Mouse (Mus musculus): ENCODE data around the gene Agpat3.
"Not testable (repeated sequence)": the region's sequence is repeated elsewhere in the genome, so short reads cannot be mapped to it uniquely, and the experiment has no call there.

Agpat3 gene

DNA sequence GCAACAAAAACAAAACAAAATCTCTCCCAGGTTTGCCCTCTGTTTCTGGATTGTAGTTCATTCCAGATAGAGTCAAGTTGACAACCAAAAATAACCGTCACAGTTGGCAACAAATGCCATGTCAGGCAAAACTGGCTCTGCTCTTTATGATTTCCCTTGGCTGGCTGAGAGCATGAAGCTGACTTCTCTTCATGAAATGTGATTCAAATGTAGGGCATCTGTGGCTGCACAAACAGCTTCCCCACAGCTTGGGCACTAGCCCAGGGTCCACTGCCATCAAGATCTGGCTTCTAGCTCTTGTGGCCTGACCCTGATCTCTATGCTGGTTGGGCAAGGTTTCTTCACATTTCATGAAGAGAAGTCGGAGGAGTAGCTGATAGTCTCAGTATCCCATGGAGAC lies 9.7 kb upstream of the Agpat3 start:
- DNase-seq (ENCODE audit: low read depth, low spot score) = no peak

DNA sequence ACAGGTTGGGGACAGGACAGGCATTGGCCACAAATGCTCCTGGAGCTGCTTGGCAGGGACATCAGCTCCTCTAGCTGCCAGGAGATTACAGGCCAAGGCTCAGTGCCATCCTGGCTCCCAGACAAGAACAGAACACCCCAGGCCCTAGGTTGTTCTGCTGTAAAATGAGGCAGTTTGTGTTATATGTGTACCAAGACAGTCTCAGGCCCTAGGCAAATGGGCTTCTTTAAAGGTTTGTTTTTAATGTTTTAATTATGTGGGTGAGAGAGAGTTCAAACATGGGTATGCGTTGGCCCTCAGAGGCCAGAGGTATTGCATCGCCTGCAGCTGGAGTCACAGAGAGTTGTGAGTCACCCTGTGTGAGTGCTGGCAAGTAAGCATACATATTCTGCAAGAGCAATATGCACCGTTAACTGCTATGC lies 8.0 kb upstream of the Agpat3 start:
- DNase-seq (ENCODE audit: low read depth, low spot score) = no peak

DNA sequence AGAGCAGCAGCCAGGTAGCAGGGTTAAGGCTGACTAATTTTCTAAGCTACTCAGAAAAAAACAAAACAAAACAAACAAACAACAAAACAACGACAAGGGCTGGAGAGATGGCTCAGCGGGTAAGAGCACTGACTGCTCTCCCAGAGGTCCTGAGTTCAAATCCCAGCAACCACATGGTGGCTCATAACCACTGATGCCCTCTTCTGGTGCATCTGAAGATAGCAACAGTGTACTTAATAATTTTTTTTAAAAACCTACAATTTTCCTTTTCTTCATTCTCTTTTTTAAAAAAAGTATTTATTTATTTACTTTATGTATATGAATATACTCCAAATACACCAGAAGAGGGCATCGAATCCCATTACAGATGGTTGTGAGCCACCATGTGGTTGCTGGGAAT lies 6.7 kb upstream of the Agpat3 start:
- not testable (repeated sequence) for DNase-seq (ENCODE audit: low read depth, low spot score)

DNA sequence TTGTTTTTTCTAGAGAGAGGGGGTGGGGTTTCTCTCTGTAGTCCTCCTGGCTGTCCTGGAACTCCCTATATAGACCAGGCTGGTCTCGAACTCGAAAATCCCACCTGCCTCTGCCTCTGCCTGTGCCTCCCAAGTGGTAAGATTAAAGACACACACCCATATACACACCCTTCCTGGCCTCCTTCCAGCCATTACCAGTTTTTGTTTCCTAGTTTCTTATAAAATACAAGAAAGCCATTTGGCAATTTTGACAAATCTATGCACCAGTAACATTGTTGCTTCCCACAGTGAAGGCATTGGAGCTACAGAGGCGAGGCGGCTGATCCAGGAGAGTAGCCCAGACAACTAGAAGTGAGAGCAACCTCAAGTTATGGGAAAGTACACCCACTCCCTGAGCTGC lies 6.0 kb upstream of the Agpat3 start:
- no peak for DNase-seq (ENCODE audit: low read depth, low spot score)

DNA sequence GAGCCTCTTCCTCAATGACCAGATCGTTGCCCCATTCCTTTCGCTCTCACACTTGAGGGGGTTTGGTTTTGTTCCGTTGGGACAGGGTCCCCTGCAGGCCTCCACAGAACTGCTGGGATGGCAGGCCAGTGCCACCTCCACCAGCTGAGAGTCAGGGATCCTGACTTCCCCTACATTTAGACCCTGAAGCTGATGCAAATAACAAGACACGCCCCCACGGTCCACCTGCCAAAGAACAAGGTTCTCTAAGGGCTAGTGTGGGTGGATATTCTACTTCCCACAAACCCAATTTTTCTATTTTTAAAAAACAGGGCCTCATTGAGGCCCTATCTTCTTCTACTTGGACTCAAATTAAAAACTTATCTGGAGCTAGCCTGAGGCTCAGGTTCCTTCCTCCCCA lies 5.5 kb upstream of the Agpat3 start:
- DNase-seq (ENCODE audit: low read depth, low spot score) = no peak

DNA sequence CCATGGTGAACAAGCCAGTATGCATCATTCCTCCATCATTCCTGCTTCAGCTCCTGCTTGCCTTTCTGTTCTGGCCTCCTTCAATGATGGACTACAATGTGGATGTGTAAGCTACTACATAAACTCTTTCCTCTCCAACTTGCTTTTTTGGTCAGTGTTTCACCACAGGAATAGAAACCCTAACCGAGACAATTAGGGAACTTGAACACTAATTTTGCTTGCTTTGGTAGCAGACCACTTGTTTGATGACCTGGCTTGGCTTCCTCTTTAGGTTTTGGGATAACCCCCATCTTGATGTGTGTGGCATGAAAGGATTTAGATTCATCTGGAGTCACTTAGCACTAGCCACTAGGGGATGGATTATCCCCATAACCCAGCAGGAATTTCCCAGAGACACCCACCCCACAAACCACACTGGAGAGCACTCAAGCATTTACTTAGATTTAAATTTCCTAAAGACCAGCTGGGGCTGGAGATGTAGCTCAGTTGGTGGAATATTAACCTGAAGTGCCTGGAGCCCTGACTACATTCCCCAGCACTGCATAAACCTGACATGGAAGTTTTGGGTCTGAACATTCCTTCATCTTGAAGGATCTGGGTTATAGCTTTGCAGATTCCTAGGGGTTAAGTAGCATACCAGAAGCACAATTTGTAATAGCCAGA lies 3.8 kb upstream of the Agpat3 start:
- DNase-seq (ENCODE audit: low read depth, low spot score) = no peak

DNA sequence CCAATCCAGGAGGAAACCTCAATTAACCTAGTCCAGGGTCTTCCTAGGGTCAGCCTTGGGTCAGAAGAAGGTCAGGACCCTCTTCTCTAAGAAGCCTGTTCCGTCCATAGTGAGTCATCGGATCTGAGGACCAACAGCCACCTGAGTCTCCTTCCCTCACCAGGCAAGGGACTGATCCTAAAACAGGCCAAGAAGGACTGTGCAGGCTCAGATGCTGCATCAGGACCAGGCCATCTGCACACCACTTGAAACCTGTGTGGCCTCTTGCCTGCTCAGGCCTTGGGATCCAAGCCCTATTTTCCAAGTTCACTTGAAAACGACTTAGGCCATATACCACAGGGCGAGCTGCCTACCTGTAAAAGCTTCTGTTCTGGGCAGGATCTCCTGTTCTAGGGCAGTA lies 907 bp upstream of the Agpat3 start:
- no peak for DNase-seq (ENCODE audit: low read depth, low spot score)

DNA sequence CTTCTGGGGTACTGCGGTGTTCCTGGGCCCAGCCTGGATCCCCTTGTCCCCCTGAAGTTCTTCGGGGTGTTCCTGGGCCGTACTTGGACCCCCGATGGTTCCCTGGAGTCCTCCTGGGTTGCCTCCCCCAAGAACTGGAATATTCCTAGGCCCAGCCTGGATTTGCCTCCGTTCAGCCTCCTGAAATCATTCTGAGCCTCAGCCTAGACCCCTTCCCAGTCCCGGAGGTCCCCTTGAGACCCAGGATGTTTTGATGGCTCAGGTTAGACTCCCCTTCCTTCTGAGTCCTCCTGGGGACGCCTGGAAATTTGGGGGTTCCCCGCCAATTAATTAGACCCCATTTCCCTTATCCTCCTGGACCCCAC lies 359 bp upstream of the Agpat3 start:
- DNase-seq (ENCODE audit: low read depth, low spot score) = no peak

DNA sequence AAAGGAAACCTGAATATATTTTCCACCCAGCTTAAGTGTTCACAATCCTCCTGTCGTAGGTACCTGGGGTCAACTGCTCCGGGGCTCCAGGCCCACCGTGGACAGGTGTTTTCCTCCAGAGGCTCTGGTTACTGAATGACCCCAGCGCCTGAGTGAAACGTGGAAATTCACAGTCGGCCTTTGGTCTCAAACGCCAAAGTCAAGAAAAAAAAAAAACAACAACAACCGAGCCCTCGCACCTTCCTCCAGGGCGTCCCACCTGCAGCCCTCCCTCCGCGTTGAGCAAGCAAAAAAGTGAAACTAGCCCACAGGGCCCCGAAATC lies 764 bp downstream of the Agpat3 start:
- no peak for DNase-seq (ENCODE audit: low read depth, low spot score)

DNA sequence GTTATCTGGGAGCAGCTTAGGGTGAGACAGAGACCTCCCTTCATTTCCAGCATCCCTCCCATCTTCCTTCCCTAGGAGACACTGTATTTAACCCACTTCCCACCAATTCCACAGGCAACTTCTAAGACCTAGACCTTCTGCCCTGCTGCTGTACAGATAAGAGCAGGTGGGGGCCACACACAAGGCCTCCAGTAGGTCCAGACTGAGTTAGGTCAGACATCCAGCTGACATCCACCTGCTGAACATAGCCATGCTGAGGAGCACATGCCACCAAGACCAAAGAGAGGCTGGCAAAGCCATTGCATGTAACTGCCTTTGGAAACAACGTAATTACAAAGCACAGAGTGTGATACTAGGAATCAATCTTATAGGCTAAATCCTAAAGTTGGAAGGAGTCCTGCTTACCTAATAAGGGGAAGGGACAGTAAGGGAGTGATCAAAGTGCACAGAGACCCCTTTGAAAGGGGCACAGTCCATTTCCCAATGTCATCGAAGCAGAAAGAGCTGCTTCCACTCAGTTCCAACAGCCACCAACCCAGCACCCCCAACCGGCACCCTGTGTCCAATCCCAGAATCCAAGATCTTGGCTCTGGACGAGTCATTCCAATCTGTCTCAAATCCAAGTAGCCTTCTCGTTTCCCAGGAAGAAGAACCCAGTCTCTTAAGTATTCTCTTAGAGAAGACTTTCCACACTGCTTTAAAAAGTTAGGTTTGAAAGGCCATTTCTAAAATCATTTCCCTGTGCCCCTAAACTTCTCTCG lies 1.3 kb downstream of the Agpat3 start:
- DNase-seq (ENCODE audit: low read depth, low spot score) = no peak

DNA sequence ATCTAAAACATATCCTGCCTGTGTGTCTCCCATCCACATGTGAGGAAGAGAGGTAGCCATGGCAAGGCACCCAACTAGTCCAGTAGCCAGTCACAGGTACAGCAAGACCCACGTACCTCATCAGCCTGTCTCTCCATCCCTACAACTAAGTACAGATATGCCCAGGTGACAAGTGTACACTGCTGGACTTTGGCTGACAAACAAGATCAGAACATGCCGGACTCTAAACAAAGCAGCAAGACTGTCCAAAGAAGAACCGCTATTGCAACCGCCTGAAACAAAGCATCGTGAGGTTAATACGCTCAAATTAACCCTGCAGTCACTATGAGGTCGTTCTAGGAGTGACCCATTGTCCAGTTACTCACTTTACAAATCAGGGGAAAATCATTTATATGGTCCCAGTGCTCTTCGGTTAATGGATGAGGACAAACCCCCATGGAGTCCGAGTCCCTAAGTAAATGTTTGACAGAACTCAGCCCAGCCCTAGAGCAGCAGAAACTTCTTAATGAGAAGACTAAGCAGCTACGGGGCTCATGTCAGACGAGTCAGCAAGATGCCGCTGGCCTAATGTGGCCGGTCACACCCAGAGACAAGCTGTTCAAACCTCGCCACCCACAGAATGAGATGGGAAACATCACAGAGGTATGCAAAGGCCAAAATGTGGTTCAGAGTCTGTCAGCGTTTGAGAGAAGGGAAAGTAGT lies 2.7 kb downstream of the Agpat3 start:
- no peak for DNase-seq (ENCODE audit: low read depth, low spot score)

DNA sequence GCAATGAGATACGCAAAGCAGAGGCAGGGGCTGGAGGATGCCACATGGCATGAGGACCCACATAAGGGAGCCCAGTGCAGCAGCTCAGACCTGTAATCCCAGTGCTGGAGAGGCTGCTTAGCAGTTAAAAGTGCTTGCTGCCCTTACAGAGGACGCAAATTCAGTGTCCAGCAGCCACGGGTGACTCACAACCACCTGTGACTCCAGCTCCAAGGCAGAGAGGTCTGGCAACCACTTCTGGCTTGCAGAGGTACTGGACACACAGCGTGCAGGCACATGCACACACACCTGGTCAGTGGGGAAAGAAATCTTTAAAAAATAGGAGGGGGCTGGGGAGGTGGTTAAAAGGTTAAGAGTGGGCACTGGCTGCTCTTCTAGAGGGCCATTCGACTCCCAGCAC lies 4.1 kb downstream of the Agpat3 start:
- no peak for DNase-seq (ENCODE audit: low read depth, low spot score)

DNA sequence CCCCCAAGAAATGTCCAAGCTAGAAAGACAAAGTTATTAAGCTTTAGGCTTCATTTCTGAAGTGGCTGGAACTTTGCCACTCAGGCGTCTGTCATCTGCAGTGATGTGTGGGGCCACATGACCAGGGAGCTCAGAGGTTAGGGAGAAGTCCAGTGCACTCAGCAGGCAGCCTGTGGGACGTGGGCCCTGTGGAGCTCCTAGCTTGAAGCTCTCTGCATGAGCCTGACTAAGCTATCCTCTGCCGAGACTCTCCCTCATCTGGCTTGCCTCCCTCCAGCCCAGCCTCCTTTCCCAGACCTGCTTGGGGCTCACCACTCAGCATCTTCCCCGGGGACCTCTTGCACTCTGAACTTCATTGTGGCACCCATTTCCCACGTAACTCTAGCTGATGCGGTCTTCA lies 4.8 kb downstream of the Agpat3 start:
- DNase-seq (ENCODE audit: low read depth, low spot score) = no peak

DNA sequence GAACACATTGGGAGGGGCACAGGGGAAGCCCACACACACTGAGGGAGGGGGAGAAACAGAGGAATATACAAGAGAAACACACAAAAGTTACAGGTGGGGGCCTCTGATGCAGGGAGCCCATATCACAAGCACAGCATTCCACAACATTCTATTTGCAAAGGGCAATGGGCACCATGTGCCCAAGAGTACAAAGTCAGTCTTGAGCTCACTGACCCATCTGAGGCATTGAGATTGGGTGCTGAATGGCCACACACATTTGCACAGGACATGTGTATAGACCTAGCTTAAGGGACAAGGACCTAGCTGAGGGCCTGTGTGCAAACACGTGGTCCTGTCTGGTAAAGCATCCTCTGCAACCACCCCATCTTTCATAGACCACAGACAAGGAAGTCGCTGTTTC lies 6.8 kb downstream of the Agpat3 start:
- no peak for DNase-seq (ENCODE audit: low read depth, low spot score)

DNA sequence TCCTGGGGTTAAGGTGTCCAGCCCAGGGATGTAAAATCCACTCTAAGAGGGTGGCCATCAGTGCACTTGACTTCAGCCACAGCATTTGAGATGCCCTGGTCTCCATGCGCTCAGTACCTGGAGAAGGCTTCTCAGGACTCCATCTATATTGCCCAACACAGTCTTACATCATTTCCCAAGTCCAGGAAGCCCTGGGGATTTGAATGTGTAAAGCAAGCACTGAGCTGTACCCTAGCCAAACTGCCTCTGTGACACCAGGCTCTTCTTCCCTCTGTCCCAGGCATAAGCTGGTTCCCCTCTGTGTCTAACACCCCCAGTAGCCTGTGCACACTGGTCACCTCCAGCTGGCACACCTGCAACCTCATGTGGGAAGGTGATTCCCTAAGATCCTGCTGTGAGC lies 10.2 kb downstream of the Agpat3 start:
- no peak for DNase-seq (ENCODE audit: low read depth, low spot score)

DNA sequence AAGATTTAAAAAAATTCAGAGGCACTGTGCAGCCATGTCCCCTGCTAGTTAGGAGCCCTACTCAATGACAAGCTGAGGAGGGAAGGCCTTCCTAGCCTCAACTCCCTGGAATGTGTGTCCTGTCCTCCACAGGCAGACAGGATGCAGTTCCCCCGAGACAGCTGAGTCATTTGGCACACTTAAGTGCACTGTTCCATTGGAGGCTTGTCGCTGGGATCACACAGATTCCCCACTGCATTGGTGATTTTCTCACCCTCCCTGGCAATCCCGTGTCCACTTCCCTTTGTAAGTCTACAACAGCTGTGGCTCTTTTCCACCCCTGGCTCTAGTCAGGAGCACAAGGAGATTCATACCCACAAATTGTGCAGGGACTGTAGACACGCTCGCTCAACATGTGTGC lies 14.1 kb downstream of the Agpat3 start:
- no peak for DNase-seq (ENCODE audit: low read depth, low spot score)

DNA sequence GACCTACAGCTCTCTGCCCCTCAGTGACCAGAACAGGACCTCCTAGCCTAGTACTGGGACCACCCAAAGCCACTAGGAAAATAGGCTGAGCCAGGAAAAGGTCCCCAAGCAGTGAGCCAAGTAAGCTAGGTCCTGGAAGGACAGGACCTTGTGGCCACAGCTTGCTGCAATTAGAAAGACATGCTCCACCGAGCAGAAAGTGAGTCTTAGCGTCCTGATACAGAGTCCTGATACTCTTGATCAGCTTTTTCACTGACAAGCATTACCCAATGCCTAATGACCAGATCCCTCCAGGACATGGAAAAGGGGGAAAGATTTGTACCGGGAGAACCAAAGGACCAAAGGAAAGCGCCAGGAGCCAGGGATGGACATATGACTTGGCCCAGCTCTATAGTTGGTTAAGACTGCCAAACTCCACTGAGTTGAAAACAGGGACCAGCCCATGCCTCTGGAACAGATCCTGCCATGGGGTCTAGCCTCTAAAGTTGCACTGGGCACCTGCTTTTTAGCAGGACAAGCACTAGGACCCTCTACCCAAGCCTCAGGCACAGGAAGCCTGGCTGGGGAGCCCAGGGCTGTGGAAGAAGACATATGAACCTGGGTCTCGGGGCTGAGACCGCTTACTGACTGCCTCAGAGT lies 17.2 kb downstream of the Agpat3 start:
- DNase-seq (ENCODE audit: low read depth, low spot score) = no peak

DNA sequence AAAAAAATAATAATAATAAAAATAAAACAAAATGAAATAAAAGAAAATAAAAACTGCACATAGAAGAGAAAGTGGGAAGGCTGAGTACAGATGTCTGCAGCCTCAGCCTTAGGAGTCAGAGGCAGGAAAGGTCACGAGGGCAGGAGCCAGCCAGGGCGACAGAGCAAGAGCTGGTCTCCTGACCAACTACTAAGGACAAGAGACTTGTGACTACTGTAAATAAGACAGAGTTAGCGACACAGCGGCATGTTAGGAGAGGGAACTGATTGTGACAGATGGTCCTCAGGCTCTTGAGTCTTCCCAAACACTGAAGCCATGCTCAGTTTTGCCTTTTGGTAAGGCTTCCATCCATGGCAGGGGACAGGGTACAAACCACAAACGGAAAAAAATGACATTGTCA lies 20.7 kb downstream of the Agpat3 start:
- DNase-seq (ENCODE audit: low read depth, low spot score) = no peak

DNA sequence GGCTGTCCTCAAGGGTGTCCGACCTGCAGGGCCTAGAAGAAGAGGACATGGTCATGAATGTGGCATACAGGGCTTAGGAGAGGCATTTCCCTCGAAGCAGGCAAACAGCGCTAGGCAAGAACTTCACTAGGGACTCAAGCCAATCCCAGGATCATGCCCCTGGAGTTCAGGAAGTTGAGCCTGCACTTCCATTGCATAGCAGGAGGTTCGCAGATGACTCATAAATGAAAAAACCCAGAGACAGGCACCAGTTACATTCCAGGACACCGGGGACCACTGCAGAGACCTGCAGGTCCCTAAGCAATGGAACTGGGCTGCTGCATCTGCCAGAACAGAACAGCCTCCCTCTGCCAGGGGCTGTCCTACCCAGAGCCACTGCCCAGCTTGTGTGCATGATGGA lies 23.0 kb downstream of the Agpat3 start:
- no peak for DNase-seq (ENCODE audit: low read depth, low spot score)

DNA sequence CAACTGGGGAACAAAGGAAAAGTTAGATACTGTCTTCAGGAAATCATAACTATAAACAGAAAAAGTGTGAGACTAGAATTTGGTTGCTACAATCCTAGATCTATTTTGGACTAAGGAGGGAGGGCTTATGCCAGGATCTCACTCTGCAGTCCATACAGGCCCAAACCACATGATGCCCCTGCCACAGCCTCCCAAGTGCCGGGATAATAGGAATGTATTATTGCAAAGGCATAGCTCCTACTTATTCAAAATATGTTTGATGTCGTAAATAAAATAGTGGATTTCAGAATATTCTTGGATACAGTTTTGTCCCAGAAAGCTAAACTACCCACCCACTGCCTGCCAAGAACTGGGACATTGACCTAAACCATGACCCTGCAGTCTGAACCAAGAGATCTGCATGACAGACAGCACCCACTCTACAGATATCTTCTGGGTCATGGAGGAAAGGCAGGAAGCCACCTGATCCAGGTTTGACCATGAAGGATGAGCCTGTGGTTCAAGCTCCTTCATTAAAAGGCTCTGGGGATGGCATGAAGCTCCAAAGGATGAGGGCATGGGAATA lies 24.2 kb downstream of the Agpat3 start:
- no peak for DNase-seq (ENCODE audit: low read depth, low spot score)

DNA sequence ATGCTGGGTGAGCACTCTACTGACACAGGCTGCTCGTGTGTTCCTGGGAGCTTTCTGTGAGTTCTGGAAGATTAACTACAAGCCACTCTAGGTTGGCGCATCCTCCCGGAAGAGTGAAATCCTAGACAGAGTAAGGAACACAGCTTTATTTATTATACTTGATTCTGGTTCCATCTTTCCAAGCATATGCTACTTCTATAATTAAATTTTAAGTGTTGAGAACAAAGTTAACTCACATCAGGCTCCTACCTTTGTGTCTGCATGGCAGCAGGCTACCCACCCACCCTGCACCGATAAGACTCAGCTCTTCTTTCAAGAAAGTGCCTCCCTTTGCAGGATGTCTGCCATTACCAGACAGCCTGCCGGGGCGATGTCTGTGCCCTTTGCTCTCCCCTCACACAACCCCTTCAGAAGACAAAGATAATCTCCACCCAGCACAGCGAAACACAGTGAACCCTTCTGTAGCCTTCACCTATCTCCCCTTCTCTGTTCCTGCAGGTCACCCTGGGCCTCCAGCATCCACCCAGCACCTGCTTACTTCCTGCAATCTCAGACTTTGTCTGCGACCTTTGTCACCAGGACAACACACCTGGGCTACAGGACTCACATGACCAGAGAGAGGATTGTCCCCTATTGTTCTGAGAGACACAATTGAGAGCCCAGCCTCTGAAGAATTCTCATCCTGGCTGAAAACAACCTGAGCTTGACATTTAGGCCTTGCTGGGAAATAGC lies 26.2 kb downstream of the Agpat3 start:
- DNase-seq (ENCODE audit: low read depth, low spot score) = peak; percentile 77

Measured in ZHBTc4 (cell line).